Mouse (Mus musculus): Measurements from ENCODE around the gene H2-M10.1. TPM values are rescaled to one million over a fixed set of nuclear protein-coding genes. Genes with fewer than 3 reads are reported as not detected.

The H2-M10.1 gene
- polyA plus RNA-seq, 1 experiment from 2014 or later: not detected

DNA sequence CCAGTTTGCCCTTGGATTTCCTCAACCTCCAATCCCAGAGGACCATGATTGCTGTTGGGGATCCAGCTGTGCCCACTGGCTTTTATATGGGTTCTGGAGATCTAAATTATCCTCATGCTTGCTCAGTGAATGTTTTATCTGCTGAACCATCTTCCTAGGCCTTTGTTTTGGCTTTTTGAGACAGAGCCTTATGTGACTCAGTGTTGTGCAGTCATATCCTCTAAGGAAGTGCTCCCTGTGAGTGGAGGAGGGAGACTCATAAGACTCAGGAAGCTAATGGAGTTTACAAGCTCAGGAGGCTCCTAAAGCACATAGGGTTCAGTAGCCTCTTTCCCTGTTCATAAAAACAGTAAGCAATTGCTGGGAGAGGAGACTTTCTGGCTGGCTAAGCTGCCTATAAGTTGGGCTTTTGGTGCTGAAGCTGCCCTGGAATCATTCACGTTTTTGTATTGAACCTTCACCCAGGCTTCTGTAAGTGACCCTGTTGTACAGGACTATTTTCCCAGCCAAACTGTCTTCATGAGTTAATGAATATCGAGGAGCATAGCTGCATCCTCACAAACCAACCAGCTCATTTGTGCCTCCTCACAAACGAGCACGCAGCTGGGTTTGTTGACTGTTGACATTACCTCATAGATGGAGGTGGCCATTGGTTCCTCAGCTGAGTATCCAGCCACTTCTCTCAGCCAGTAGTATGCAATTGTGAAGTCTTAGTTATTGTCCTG lies 44.3 kb downstream of the H2-M10.1 start:
- Histone ChIP-seq H3K36me3 (peaks cover 32% of the 10 kb centered on the region), H3K4me2 (no peak overlapping the region), H3K4me3 (replicated peaks) (no peak overlapping the region), H3K4me1 (0 out of 2 replicates have a peak, but pooled peaks cover 3% of the 10 kb centered on the region), H3K27ac (replicated peaks) (no peak overlapping the region), H3K9me3 (replicated peaks) (no peaks in the 10 kb centered on the region), H3K9ac (replicated peaks) (no peak overlapping the region), H3K27me3 (replicated peaks) (no peaks in the 10 kb centered on the region)
- 97% methylated on average over 4 of the region's 4 CpGs for WGBS
- no peak for ATAC-seq (ENCODE audit: low FRiP score)

DNA sequence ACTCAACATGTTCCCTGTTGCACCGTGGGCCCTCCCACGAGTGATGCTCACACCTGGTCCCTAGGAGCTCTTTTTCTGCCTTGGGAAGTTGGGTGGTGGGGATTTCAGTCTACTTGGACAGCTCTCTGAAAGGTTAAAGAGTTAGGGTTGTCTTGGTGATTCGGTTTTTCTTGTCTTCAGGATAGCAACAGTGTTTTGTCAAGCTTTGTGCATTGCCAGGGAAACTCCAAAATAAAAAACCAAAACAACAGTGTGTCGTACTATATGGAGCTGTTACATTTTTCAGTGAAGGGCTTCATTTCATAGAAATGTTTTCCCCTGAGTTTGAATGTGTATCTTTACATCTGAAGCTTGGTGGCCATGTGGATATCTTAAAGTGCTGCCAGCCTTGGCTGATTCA lies 51.2 kb downstream of the H2-M10.1 start:
- no peak for ATAC-seq (ENCODE audit: low FRiP score)
- WGBS: 93% methylated on average over 4 of the region's 4 CpGs

DNA sequence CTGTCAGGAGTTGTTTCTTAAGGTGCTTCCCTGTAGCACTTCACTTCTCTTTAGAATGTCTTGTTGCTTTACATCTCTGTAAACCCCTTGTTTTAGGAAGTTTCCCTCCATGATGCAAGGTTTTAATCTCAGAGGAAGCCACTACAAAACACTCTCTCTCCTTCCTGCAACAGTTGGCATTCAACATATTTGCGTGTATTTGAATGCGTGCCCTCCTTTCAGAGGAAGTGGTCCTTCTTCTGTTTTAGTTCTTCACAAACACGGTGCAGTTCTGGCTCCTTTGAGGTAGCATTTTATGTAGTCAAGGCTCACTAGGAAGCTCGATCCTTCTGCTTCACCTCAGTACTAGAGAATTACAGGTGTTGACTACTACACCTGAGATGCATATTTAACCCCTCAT lies 52.2 kb downstream of the H2-M10.1 start:
- 89% methylated on average over 4 of the region's 4 CpGs for WGBS
- no peak for ATAC-seq (ENCODE audit: low FRiP score)
- Histone ChIP-seq H3K4me2 (0 out of 2 replicates have a peak overlapping the region, but pooled peaks have one; percentile 90), H3K4me3 (replicated peaks) (no peak overlapping the region), H3K36me3 (peaks cover 24% of the 10 kb centered on the region), H3K4me1 (peaks cover 43% of the 10 kb centered on the region), H3K9ac (replicated peaks) (no peak overlapping the region), H3K27ac (replicated peaks) (no peak overlapping the region), H3K27me3 (replicated peaks) (no peaks in the 10 kb centered on the region), H3K9me3 (replicated peaks) (no peaks in the 10 kb centered on the region)

More for the DNA sequence above, 51.2 kb downstream of the H2-M10.1 start:
- H3K36me3 ChIP-seq: peaks cover 25% of the 10 kb centered on the region; the same call in 1 of the 2 replicates
- no peaks in the 10 kb centered on the region for H3K27me3 ChIP-seq (replicated peaks)
- H3K4me1 ChIP-seq: peaks cover 41% of the 10 kb centered on the region
- H3K27ac ChIP-seq (replicated peaks): no peak overlapping the region
- H3K4me3 ChIP-seq (replicated peaks): no peak overlapping the region
- H3K9ac ChIP-seq (replicated peaks): no peak overlapping the region
- H3K4me2 ChIP-seq: no peak overlapping the region
- no peaks in the 10 kb centered on the region for H3K9me3 ChIP-seq (replicated peaks)

Other genes starting within 250 kb of the H2-M10.1 start
- gene Gm19684, start 204.5 kb downstream of the H2-M10.1 start, polyA plus RNA-seq (2015; fragmentation: Nextera tagmentation; extraction: Ambion mirVana): not detected in 2 replicates
- gene Gm7030, start 196.7 kb downstream of the H2-M10.1 start, polyA plus RNA-seq (2015; fragmentation: Nextera tagmentation; extraction: Ambion mirVana): not detected in 2 replicates
- gene Gm8909, start 157.6 kb downstream of the H2-M10.1 start, polyA plus RNA-seq (2015; fragmentation: Nextera tagmentation; extraction: Ambion mirVana): not detected in 2 replicates
- 0.57 TPM in 1 of 2 replicates, not detected in the other for gene H2-T3, start 135.9 kb downstream of the H2-M10.1 start, polyA plus RNA-seq (2015; fragmentation: Nextera tagmentation; extraction: Ambion mirVana)
- 140 and 149 TPM in 2 replicates for gene Rpp21, start 68.1 kb downstream of the H2-M10.1 start, polyA plus RNA-seq (2015; fragmentation: Nextera tagmentation; extraction: Ambion mirVana)
- gene Trim39, start 53.9 kb downstream of the H2-M10.1 start, polyA plus RNA-seq (2015; fragmentation: Nextera tagmentation; extraction: Ambion mirVana): 23.7 and 26.7 TPM in 2 replicates
- 0.18 and 0.27 TPM in 2 replicates for gene H2-M10.2, start 39.7 kb downstream of the H2-M10.1 start, polyA plus RNA-seq (2015; fragmentation: Nextera tagmentation; extraction: Ambion mirVana)
- not detected in 2 replicates for gene H2-M10.3, start 42.3 kb upstream of the H2-M10.1 start, polyA plus RNA-seq (2015; fragmentation: Nextera tagmentation; extraction: Ambion mirVana)
- gene H2-M10.4, start 136.2 kb upstream of the H2-M10.1 start, polyA plus RNA-seq (2015; fragmentation: Nextera tagmentation; extraction: Ambion mirVana): not detected in 2 replicates
- gene H2-M11, start 220.9 kb upstream of the H2-M10.1 start, polyA plus RNA-seq (2015; fragmentation: Nextera tagmentation; extraction: Ambion mirVana): not detected in 2 replicates